Mouse (Mus musculus): ENCODE measurements around the gene Phf21b.
A peak's percentile ranks its signal among the peaks of the same experiment; 100 is the strongest.

Gene Phf21b

GRCm38 (mm10) chr15:84815171-84815570 is 40.7 kb downstream of the Phf21b start:
- Histone ChIP-seq H3K4me1 (replicated peaks; ENCODE audit: low read depth, low read length) (peaks cover 29% of the 10 kb centered on the region), H3K36me3 (ENCODE audit: insufficient read depth, low read length) (peaks cover 9% of the 10 kb centered on the region), H3K9me3 (ENCODE audit: low read length) (no peaks in the 10 kb centered on the region), H3K27me3 (ENCODE audit: insufficient read depth, low read length) (no peaks in the 10 kb centered on the region), H3K4me3 (replicated peaks; ENCODE audit: low read length) (no peak overlapping the region)
- no peak for TF ChIP-seq POU5F1 (IDR thresholded peaks at IDR 0.05; ENCODE audit: borderline replicate concordance, low read length)
- no peak for TF ChIP-seq CTCF (conservative IDR thresholded peaks at IDR 0.05; ENCODE audit: low read length)
- no peak for TF ChIP-seq NANOG (IDR thresholded peaks at IDR 0.05; ENCODE audit: borderline replicate concordance, low read length)

DNA sequence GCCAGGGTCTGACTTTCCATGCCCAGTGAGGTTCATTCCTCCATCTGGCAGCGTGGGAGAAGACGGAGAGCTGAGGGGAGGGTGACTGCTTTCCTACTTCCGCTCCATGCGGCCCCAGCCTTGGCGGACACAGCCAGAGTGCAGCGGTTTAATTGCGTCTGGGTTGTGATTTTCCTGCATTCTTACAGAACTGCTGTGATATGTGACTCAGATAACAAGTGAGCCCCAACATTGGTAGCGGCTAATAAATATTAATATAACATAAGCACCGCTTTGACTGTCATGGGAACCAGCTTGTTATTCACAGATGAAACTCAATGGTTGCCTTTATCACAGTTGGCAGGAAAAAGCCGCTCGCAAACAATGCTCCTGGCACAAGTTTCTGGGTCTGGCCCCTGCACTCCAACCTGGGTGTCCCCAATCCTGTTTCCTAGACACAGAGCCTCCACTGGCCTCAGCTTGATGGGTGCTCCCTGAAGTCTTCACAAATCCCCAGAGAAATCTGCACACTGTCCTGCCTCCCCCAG is 43.0 kb downstream of the Phf21b start:
- peaks cover 33% of the 10 kb centered on the region for H3K4me1 ChIP-seq (replicated peaks; ENCODE audit: low read depth, low read length)
- no peaks in the 10 kb centered on the region for H3K27me3 ChIP-seq (ENCODE audit: insufficient read depth, low read length)
- no peak overlapping the region for H3K4me3 ChIP-seq (replicated peaks; ENCODE audit: low read length)
- H3K36me3 ChIP-seq (ENCODE audit: insufficient read depth, low read length) = peaks cover 10% of the 10 kb centered on the region
- no peak for TF ChIP-seq POU5F1 (IDR thresholded peaks at IDR 0.05; ENCODE audit: borderline replicate concordance, low read length)
- TF ChIP-seq NANOG (IDR thresholded peaks at IDR 0.05; ENCODE audit: borderline replicate concordance, low read length) = no peak
- no peak for TF ChIP-seq CTCF (conservative IDR thresholded peaks at IDR 0.05; ENCODE audit: low read length)
- no peaks in the 10 kb centered on the region for H3K9me3 ChIP-seq (ENCODE audit: low read length)

- Histone ChIP-seq H3K4me3 (replicated peaks; ENCODE audit: low read length) (no peak overlapping the region), H3K4me1 (replicated peaks; ENCODE audit: low read depth, low read length) (peaks cover 40% of the 10 kb centered on the region), H3K27me3 (ENCODE audit: insufficient read depth, low read length) (no peaks in the 10 kb centered on the region), H3K36me3 (ENCODE audit: insufficient read depth, low read length) (peaks cover 20% of the 10 kb centered on the region), H3K9me3 (ENCODE audit: low read length) (no peaks in the 10 kb centered on the region)
- TF ChIP-seq NANOG (IDR thresholded peaks at IDR 0.05; ENCODE audit: borderline replicate concordance, low read length) = no peak
- TF ChIP-seq POU5F1 (IDR thresholded peaks at IDR 0.05; ENCODE audit: borderline replicate concordance, low read length) = no peak
- no peak for TF ChIP-seq CTCF (conservative IDR thresholded peaks at IDR 0.05; ENCODE audit: low read length)
Measured at GRCm38 (mm10) chr15:84811126-84811525, 44.7 kb downstream of the Phf21b start.

- peaks cover 3% of the 10 kb centered on the region for H3K9me3 ChIP-seq (ENCODE audit: low read length)
- H3K4me1 ChIP-seq (replicated peaks; ENCODE audit: low read depth, low read length) = peaks cover 36% of the 10 kb centered on the region
- no peaks in the 10 kb centered on the region for H3K27me3 ChIP-seq (ENCODE audit: insufficient read depth, low read length)
- peaks cover 32% of the 10 kb centered on the region for H3K36me3 ChIP-seq (ENCODE audit: insufficient read depth, low read length)
- H3K4me3 ChIP-seq (replicated peaks; ENCODE audit: low read length) = no peak overlapping the region
- TF ChIP-seq NANOG (IDR thresholded peaks at IDR 0.05; ENCODE audit: borderline replicate concordance, low read length) (no peak), CTCF (conservative IDR thresholded peaks at IDR 0.05; ENCODE audit: low read length) (no peak), POU5F1 (IDR thresholded peaks at IDR 0.05; ENCODE audit: borderline replicate concordance, low read length) (no peak)
Measured at GRCm38 (mm10) chr15:84809275-84809952, 46.4 kb downstream of the Phf21b start.

DNA sequence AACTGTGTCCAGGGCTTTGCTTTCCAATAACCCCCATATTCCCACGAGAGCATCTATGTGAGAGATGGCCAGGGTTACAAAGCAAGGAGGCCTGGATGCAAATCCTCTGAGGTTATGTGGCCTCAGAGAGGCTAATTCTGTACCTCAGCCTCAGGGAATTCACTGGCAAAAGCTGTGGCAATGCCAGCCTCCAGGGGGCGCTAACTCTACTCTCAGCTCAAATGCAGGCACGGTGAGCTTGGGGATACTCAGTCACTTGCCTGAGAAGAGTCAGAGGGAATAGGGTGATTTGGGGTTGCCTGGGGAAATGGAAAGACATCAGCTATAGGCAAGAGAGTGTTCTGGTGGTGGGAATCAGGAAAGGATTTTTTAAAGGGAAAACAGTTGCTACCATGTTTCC is 52.2 kb downstream of the Phf21b start:
- Histone ChIP-seq H3K9me3 (ENCODE audit: low read length) (peaks cover 11% of the 10 kb centered on the region), H3K36me3 (ENCODE audit: insufficient read depth, low read length) (peaks cover 80% of the 10 kb centered on the region), H3K4me1 (replicated peaks; ENCODE audit: low read depth, low read length) (peaks cover 21% of the 10 kb centered on the region), H3K27me3 (ENCODE audit: insufficient read depth, low read length) (no peaks in the 10 kb centered on the region), H3K4me3 (replicated peaks; ENCODE audit: low read length) (no peak overlapping the region)
- TF ChIP-seq CTCF (conservative IDR thresholded peaks at IDR 0.05; ENCODE audit: low read length) (peak; percentile 65), POU5F1 (IDR thresholded peaks at IDR 0.05; ENCODE audit: borderline replicate concordance, low read length) (no peak), NANOG (IDR thresholded peaks at IDR 0.05; ENCODE audit: borderline replicate concordance, low read length) (no peak)

DNA sequence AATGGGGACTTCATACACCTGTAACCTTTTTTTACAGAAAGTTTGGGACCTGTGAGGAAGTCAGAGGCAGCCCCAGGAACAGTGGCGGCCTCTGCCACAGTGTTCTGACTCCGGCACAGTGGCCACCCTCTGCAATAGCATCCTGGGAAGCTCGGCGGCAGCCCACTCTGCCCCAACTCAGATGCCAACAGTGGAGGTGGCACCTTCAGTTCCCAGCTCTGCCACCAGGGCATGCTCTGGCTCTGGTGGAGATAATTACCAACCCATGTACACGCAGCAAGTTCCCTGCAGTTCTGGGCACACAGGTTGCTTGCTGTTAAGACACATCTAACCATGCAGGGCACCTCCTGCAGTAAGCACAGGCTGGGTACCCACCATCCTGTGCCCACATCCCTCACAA is 55.7 kb downstream of the Phf21b start:
- Histone ChIP-seq H3K36me3 (ENCODE audit: insufficient read depth, low read length) (peaks cover 82% of the 10 kb centered on the region), H3K4me3 (replicated peaks; ENCODE audit: low read length) (no peak overlapping the region), H3K4me1 (replicated peaks; ENCODE audit: low read depth, low read length) (peaks cover 10% of the 10 kb centered on the region; the same call in 1 of the 2 replicates), H3K9me3 (ENCODE audit: low read length) (peaks cover 11% of the 10 kb centered on the region), H3K27me3 (ENCODE audit: insufficient read depth, low read length) (no peaks in the 10 kb centered on the region)
- no peak for TF ChIP-seq NANOG (IDR thresholded peaks at IDR 0.05; ENCODE audit: borderline replicate concordance, low read length)
- peak; percentile 24; the same call in 1 of the 2 replicates for TF ChIP-seq CTCF (conservative IDR thresholded peaks at IDR 0.05; ENCODE audit: low read length)
- TF ChIP-seq POU5F1 (IDR thresholded peaks at IDR 0.05; ENCODE audit: borderline replicate concordance, low read length) = no peak

GRCm38 (mm10) chr15:84793649-84794048 is 62.2 kb downstream of the Phf21b start:
- Histone ChIP-seq H3K9me3 (ENCODE audit: low read length) (no peaks in the 10 kb centered on the region; the same call in 1 of the 2 replicates), H3K4me3 (replicated peaks; ENCODE audit: low read length) (no peak overlapping the region), H3K4me1 (replicated peaks; ENCODE audit: low read depth, low read length) (0 out of 2 replicates have a peak, but pooled peaks cover 3% of the 10 kb centered on the region), H3K36me3 (ENCODE audit: insufficient read depth, low read length) (peaks cover 69% of the 10 kb centered on the region), H3K27me3 (ENCODE audit: insufficient read depth, low read length) (no peaks in the 10 kb centered on the region)
- TF ChIP-seq CTCF (conservative IDR thresholded peaks at IDR 0.05; ENCODE audit: low read length) (no peak), POU5F1 (IDR thresholded peaks at IDR 0.05; ENCODE audit: borderline replicate concordance, low read length) (no peak), NANOG (IDR thresholded peaks at IDR 0.05; ENCODE audit: borderline replicate concordance, low read length) (no peak)

GRCm38 (mm10) chr15:84787161-84787560 is 68.7 kb downstream of the Phf21b start:
- peaks cover 28% of the 10 kb centered on the region for H3K36me3 ChIP-seq (ENCODE audit: insufficient read depth, low read length)
- H3K4me1 ChIP-seq (replicated peaks; ENCODE audit: low read depth, low read length) = peaks cover 24% of the 10 kb centered on the region

More at GRCm38 (mm10) chr15:84787161-84787560, 68.7 kb downstream of the Phf21b start:
- no peak overlapping the region for H3K4me3 ChIP-seq (replicated peaks; ENCODE audit: low read length)
- H3K27me3 ChIP-seq (ENCODE audit: insufficient read depth, low read length) = 0 out of 2 replicates have a peak, but pooled peaks cover 4% of the 10 kb centered on the region
- TF ChIP-seq POU5F1 (IDR thresholded peaks at IDR 0.05; ENCODE audit: borderline replicate concordance, low read length) (no peak), NANOG (IDR thresholded peaks at IDR 0.05; ENCODE audit: borderline replicate concordance, low read length) (no peak), CTCF (conservative IDR thresholded peaks at IDR 0.05; ENCODE audit: low read length) (no peak)
- H3K9me3 ChIP-seq (ENCODE audit: low read length) = no peaks in the 10 kb centered on the region
